Mouse (Mus musculus): ENCODE measurements around the gene Fam171a1.

DNA sequence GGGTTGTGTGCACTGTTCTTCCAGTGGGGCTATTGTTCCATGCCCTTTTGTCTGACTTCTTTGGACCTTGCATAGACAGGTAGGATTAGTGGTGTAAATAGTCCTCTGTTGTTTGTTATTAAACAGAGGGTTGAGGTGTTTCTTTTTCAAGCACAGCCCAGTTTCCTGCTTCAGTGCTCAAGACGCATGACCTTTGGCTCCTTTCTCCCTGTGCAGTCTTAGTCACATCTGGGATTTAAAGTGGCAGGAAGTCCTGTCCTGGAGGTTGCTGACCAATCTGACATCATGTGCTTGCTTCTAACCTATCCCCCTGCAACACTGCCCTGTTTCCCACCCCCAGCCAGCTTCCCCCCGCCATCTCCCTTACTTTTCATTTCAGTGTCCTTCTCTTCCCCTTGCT lies 14.9 kb downstream of the Fam171a1 start:
- no peak for TF ChIP-seq POLR2A (IDR thresholded peaks at IDR 0.05; ENCODE audit: borderline replicate concordance, extremely low read depth, low read depth, low read length)
- TF ChIP-seq CTCF (IDR thresholded peaks at IDR 0.05; ENCODE audit: insufficient read depth, low read length), result no peak
